Mouse (Mus musculus) thymus, postnatal 4 days (tissue): ENCODE data around the gene Ncoa6.
A peak's percentile ranks its signal among the peaks of the same experiment; 100 is the strongest.

Source experiments
- DNase-seq: peaks from one replicate; pipeline ENCODE4 v3.0.0; 2021

The Ncoa6 gene

DNA sequence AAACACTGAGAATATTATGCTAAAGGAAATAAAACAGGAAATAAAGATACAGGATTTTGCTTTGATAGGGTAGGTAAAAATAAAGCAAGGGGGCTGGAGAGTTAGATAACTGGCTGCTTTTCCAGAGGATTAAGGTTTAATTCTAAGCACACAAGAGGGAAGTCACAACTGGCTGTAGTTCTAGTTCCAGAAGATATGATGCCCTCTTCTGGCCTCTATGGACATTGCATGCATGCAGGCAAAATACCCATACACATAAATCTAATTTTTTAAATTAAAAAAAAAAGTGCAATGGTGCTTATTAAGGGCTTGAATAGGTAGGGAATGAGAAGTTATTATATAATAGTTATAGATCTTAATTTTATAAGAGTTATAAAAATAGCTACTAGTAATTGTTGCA, 37.2 kb downstream of the Ncoa6 start:
- DNase-seq: peak; percentile 52

DNA sequence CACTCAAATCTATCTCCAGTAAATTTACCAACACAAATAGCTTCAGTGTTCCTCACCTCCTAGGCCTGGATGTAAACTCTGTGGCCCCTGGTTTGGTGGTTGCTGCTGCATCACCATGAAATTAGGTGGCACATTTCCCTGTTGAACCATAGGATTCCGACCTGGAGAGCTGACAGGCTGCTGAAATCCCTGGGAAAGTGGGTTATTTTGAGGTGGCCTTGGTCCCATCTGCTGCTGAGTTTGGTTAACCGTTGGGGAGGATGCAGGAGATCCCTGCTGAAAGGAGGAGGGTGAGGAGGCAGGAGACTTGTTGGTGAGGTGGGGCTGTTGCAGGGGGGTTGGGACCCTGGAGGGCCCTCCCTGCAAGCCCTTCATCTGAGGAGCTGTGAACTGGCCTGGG, 52.8 kb downstream of the Ncoa6 start:
- no peak for DNase-seq

GRCm38 (mm10) chr2:155404635-155405034, 69.1 kb downstream of the Ncoa6 start:
- no peak for DNase-seq

- DNase-seq: no peak
Measured at GRCm38 (mm10) chr2:155401926-155402325, 71.8 kb downstream of the Ncoa6 start.

GRCm38 (mm10) chr2:155400276-155400675, 73.4 kb downstream of the Ncoa6 start:
- DNase-seq: no peak

GRCm38 (mm10) chr2:155394586-155394985, 79.1 kb downstream of the Ncoa6 start:
- DNase-seq: no peak

GRCm38 (mm10) chr2:155388573-155388972, 85.1 kb downstream of the Ncoa6 start:
- no peak for DNase-seq

DNA sequence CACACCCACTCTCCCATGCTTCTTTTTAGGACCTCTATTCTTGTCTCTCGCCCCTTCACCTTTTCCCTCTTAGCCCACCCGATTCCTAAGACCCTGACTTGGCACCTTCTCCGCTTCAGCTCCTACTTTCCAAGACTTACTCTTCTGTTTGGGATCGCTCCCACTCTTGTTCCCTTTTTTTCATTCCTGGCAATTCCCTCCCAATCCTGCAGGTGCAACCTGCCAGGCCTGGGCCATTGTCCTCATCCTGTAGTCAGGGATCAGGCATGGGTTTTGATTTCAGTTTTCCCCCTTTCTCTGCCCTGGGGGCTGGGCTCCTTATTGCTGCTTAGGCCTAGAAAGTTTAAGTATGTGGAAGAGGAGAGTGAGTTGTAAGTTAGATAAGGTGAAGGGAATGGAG, 86.6 kb downstream of the Ncoa6 start:
- DNase-seq: no peak

GRCm38 (mm10) chr2:155386534-155386899, 87.2 kb downstream of the Ncoa6 start:
- DNase-seq: peak; percentile 42

- peak; percentile 21 for DNase-seq
Measured at GRCm38 (mm10) chr2:155385731-155386533, 87.8 kb downstream of the Ncoa6 start.

- peak; percentile 92 for DNase-seq
Measured at GRCm38 (mm10) chr2:155385090-155385489, 88.6 kb downstream of the Ncoa6 start.

DNA sequence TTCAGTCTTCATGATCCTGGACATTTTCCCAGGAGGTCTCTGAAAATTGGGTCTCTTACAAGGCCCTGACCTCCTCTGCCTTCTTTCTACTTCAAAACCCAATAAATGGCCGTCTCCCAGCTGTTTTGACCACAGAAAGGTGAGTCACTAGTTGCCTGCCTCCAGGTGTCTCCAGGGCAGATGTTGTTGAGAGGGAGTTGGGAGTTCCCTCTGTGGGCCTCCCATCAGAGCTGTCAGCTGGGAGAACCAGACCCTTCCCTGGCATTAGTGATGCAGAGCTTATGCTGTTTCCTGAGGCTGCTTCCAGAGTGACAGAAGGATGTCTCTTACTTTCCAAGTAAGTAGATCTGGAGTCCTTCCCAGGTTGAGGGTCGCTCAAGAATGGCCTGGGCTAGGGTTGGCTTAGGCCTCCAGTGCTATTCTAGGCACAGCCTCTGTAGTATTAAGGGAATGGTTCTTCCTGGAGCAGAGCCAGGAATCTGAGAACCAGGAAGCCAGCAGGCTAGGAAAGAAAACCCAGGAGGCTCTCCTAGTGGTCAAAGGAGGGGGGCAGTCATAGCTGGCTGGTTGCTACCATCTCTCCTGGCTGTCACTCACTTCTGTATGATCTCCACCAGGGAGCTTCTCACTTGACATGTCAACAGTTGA, 90.8 kb downstream of the Ncoa6 start:
- DNase-seq: no peak

DNA sequence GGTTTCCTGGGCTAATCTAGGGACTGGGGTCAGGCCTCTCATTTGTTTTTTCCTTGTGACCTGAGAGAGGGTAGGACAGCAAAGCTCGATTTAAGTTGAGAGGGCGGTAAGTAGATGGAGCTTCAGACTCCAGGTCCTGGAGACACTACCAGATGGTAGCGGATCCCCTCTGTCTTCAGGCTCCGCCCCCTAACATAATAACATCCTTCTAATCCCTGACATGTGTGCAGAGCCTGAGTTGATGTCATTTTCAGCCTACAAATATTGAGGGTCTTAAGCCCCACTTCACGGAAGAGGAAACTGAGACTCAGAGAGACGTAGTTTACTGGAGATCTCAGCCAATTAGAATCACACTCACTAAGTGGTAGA, 91.4 kb downstream of the Ncoa6 start:
- DNase-seq: no peak

- DNase-seq: peak; percentile 99
Measured at GRCm38 (mm10) chr2:155381643-155382331, 91.9 kb downstream of the Ncoa6 start.

DNA sequence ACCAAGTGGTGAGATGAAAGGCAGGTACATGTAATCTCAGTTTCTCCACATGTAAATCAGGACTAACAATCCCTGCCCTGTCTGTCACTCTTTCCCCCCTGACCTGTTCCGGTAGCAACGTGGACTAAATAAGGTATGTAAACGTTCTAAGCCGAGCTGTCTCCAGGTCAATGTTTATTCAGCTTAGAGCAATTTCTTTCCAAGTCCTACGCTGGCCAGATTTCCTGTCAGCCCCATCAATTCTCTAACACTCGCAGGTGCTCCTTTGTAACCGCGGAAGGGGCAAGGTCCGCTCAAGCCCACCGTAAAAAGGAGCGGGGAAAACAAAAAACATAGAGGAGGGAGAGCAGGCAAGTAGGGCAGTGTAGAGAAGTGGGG, 92.6 kb downstream of the Ncoa6 start:
- no peak for DNase-seq

DNA sequence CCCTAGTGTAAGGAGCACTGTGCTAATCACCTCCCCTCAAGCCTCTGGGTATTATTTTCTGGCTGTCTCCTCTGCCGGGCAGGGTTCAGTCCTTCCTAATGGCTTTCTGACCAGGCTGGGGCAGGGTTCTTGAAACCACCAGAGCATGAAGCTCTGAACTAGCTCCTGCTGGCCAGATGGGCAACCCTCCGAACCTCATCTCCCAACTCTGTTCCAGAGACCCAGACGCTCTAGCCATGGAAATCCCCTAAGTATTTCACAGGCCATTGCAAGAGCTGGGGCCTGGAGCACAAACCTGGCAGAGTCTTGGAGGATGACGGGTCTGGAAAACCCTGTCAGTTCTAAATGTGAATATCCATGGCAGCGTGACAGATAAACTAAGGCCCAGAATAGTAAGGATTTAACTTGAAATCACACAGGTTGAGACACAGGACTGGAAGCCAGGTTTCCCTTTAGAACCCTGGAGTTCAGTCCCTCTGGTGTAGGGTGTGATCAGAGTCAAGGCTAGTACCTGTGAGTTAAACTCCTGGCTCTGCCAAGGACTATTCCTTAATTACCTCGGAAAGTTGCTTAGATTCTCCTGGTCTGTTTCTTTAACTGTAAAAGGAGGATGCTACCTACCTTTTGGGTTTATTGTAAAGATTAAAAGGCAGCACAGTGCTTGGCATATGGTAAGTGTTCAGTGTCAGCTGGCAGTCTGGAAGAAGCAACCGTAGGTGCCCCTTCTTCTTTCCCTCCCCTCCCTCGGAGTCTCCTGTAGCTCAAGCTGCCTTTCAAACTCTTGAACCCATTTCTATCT, 93.2 kb downstream of the Ncoa6 start, which contains the start of gene Trp53inp2:
Gene Trp53inp2 (plus strand): TSS at position 799 of the 799 bp plus-strand sequence.
- peak; percentile 7 for DNase-seq

- no peak for DNase-seq
Measured at GRCm38 (mm10) chr2:155376191-155376590, 97.5 kb downstream of the Ncoa6 start.

DNA sequence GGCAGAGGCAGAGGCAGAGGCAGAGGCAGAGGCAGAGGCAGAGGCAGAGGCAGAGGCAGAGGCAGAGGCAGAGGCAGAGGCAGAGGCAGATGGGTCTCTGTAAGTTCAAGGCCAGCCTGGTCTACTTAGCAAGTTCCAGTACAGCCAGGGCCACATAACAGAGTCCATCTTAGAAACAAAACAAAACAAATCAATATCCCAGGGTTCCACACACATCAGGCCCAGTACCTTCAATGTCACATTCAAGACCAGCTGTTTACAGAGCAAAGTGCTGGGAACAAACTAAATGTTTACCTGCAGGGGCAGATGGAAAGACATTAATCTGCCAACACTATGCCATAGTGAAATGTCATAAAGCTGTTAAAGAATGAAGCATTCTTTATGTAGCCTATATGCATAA, 99.2 kb downstream of the Ncoa6 start:
- no peak for DNase-seq

DNA sequence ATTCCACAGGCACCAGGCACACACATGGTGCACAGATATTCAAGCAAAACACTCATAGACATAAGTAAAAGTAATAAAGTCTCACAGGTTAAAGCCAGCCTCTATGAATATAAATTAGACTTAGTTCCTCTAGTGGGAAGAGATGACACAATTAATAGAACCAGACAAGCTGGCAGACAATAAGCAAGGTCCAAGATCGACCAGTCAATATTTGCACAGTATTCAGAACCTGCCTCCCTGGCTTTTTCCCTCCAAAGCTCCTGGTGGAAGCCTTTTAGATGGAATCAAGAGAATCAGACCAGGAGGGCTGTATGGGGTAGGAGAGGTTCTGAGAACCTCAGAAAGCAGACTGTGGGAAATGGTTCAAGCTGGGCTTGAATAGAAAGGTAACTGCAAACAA, 99.8 kb downstream of the Ncoa6 start:
- DNase-seq: no peak

DNA sequence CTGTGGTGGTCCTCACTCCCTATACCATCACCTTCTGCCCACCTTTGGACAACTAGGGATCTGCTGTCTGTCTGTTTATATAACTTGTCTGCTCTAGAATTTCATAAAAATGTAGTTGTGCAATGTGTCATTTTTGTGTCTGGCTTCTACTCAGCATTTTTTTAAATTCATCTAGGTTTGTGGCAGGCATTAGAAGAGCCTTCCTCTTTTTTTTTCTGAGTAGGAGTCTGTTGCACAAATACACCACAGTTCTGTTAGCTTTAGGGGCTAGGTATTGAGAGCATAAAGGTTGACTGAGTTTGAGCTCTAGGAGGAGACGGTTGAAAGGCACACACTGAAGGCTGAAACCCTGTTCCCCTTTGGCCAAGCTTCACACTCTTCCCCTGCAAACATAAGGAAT, 100.4 kb downstream of the Ncoa6 start:
- no peak for DNase-seq

DNA sequence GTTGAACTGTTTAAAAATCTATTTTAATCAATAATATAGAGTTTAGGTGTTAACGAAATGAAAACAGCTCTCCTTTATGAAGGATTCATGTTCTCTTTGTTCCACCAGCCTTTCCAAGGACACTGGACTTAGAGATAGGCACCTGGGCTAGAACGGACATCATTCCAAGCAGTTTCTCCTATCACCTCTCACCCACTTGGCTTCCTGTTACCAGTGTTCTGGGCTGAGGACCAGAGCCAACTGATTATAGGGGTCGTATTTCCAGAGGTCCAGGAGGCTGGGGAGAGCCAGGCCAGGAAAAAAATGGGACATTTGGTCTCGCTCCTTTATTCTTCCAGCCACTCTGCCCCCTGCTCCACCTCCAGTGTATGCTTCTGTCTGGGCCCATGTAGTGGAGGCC, 101.2 kb downstream of the Ncoa6 start:
- DNase-seq: no peak

DNA sequence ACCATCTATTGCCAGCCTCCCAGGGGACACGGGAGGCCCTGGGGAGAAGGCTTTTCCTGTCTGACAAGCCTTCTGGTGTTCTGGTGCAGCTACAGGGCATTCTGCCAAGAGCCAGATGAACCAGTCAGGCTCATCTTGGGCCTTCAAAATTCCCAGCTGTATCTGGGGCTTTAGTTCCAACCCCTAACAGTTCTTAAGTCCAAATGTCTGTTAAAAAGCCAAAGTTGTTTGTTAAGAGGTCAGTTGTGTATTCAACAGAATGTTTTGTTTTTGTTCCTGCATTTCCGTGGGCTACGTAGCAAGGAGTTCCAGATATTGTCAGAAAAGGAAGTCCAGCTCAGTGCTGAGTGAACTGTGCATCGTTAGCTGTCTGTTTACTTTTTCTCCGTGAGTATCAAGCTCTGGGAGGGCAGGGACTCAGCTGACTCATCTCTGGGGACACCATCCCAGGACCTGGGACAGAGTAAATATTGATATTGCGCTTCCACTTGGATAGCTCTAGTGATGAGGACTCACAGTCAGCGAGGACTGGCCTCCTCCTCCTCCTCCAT, 104.3 kb downstream of the Ncoa6 start:
- DNase-seq: no peak
